ENCODE assay signal across 12 mouse cellular contexts in the genomic region with DNA sequence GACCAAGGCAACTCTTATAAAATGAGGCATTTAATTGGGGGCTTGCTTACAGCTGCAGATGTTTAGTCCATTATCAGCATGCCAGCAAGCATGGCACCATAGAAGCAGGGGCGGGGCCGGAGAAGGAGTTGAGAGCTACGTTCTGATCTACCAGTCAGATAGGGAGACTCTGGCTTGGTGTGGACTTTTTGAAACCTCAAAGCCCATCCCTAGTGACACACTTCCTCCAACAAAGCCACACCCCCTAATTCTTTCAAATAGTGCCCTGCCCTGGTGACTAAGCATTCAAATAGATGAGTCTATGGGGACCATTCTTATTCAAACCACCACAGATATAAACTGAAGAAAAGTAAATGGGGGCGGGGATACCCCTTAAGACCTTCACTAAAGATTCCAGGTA.
DNase-seq lines count a peak whose midpoint lies in the region; ATAC-seq lines count a peak whose summit lies in the region.
"Had no signal": no experiment of that assay in that cellular context is flagged by ENCODE, and none has a peak within 500 bp of the region (broad histone marks: within the 10 kb centered on the region; RNA-seq: fewer than 3 reads in every experiment).

No protein-coding gene starts in this region.

- H3K9me3 ChIP-seq in megakaryocyte, embryonic 14.5 days, result no peaks in the 10 kb centered on the region
- H3K9me3 ChIP-seq in forebrain, embryonic 11.5 days (ENCODE audit: control insufficient read depth, low read length), result no peaks in the 10 kb centered on the region
- H3K9me3 ChIP-seq: embryonic facial prominence, embryonic 10.5 days had no signal

- peaks cover 86% of the 10 kb centered on the region for H3K4me1 ChIP-seq in megakaryocyte, embryonic 14.5 days
- no peaks in the 10 kb centered on the region for H3K4me1 ChIP-seq in forebrain, embryonic 11.5 days (replicated peaks; ENCODE audit: control insufficient read depth, insufficient read depth, low read length)

- DNase-seq in 3T3-L1 (ENCODE audit: low read depth, low spot score), result peak; percentile 76
- peak; percentile 83 for DNase-seq in ES-CJ7 (ENCODE audit: low read depth, low spot score)
- DNase-seq in induced T-regulatory cell, adult 2 months (ENCODE audit: low read depth), result peak; percentile 79
- no peak for DNase-seq in kidney, adult 9 months
- DNase-seq in forebrain, embryonic 11.5 days (ENCODE audit: low spot score), result no peak
- DNase-seq in frontal cortex, postnatal 36 days (ENCODE audit: low spot score in 2 of 2), result no peak
- DNase-seq in cerebellum, adult 8-10 months, result no peak

- no peak overlapping the region for H3K27ac ChIP-seq in forebrain, embryonic 11.5 days (ENCODE audit: low read depth, low read length)
- H3K27ac ChIP-seq: embryonic facial prominence, embryonic 10.5 days; left cerebral cortex, adult 2 months had no signal

- H3K9ac ChIP-seq in forebrain, embryonic 11.5 days (ENCODE audit: low read length), result no peak overlapping the region

- WGBS in forebrain, embryonic 11.5 days, result 89% methylated on average over 4 of the region's 4 CpGs

- H3K27me3 ChIP-seq in megakaryocyte, embryonic 14.5 days (replicated peaks), result peaks cover 6% of the 10 kb centered on the region
- H3K27me3 ChIP-seq in forebrain, embryonic 11.5 days (ENCODE audit: control insufficient read depth, insufficient read depth, low read length), result no peaks in the 10 kb centered on the region
- H3K27me3 ChIP-seq: Patski had no signal

- no peak overlapping the region for H3K4me2 ChIP-seq in forebrain, embryonic 11.5 days (ENCODE audit: low read depth, low read length, severe bottlenecking)
- H3K4me2 ChIP-seq: midbrain, embryonic 11.5 days had no signal

- H3K4me3 ChIP-seq in megakaryocyte, embryonic 14.5 days (replicated peaks), result peak overlapping the region; percentile 56
- H3K4me3 ChIP-seq in forebrain, embryonic 11.5 days (ENCODE audit: low read depth, low read length), result no peak overlapping the region
- H3K4me3 ChIP-seq: embryonic facial prominence, embryonic 10.5 days; left cerebral cortex, adult 2 months had no signal

- ATAC-seq in forebrain, embryonic 11.5 days (replicated peaks; ENCODE audit: low FRiP score), result no peak
- ATAC-seq: Patski had no signal

- H3K36me3 ChIP-seq in megakaryocyte, embryonic 14.5 days (replicated peaks; ENCODE audit: low read length), result no peaks in the 10 kb centered on the region
- no peaks in the 10 kb centered on the region for H3K36me3 ChIP-seq in forebrain, embryonic 11.5 days (ENCODE audit: control insufficient read depth, insufficient read depth, low read length)
- H3K36me3 ChIP-seq: embryonic facial prominence, embryonic 10.5 days had no signal

Comparison
In these comparisons a context has a peak if more than half of its experiments do, and no peak if none do; other contexts are left out.
1. DNase-seq: peak in 3T3-L1 (single experiment), ES-CJ7 (single experiment) and induced T-regulatory cell, adult 2 months (single experiment); none in kidney, adult 9 months (single experiment), forebrain, embryonic 11.5 days (single experiment), frontal cortex, postnatal 36 days (0 of 2) and cerebellum, adult 8-10 months (single experiment).